In genomic region chr15:8319191-8319590, GRCm38 (mm10) we compare ENCODE assay signal across 21 mouse cellular contexts.
DNase-seq lines count a peak whose midpoint lies in the region; ATAC-seq lines count a peak whose summit lies in the region.
"Had no signal": no experiment of that assay in that cellular context is flagged by ENCODE, and none has a peak within 500 bp of the region (broad histone marks: within the 10 kb centered on the region; RNA-seq: fewer than 3 reads in every experiment).

No protein-coding gene starts in this region.

- ATAC-seq in granulocyte monocyte progenitor cell, adult 5-6 weeks (replicated peaks; ENCODE audit: poor library complexity, severe bottlenecking) = peak; percentile 52
- ATAC-seq in megakaryocyte, adult 5-6 weeks (ENCODE audit: poor library complexity, severe bottlenecking) = peak; percentile 75
- ATAC-seq: activated CD4-positive, CD25-positive, alpha-beta regulatory T cell, adult 4 months; CD4-positive, CD25-positive, alpha-beta regulatory T cell, adult 4 months; Patski had no signal

- peak; percentile 5 for DNase-seq in embryo, embryonic 10.5 days (ENCODE audit: low spot score)
- no peak for DNase-seq in embryo, embryonic 9.5 days (ENCODE audit: extremely low spot score)
- peak; percentile 18 for DNase-seq in 416B (ENCODE audit: low read depth)
- no peak for DNase-seq in kidney, adult 11 months
- no peak for DNase-seq in frontal cortex, postnatal 25 days (ENCODE audit: low spot score in 2 of 2)
- DNase-seq in spleen, postnatal 36 days (ENCODE audit: low spot score in 2 of 2) = no peak
- DNase-seq: adrenal gland, adult 2 months; adrenal gland, adult 8-10 months; adrenal gland, postnatal 10 days; adrenal gland, postnatal 14 days; adrenal gland, postnatal 25 days; adrenal gland, postnatal 36 days; B cell, adult 2 months; cerebellum, adult 11 months; cerebellum, adult 11-12 months; cerebellum, adult 18-20 months had no signal

Comparison
In these comparisons a context has a peak if more than half of its experiments do, and no peak if none do; other contexts are left out.
1. DNase-seq: peak in embryo, embryonic 10.5 days (single experiment) and 416B (single experiment); none in embryo, embryonic 9.5 days (single experiment), kidney, adult 11 months (single experiment), frontal cortex, postnatal 25 days (0 of 2) and spleen, postnatal 36 days (0 of 2).